In the genomic region with DNA sequence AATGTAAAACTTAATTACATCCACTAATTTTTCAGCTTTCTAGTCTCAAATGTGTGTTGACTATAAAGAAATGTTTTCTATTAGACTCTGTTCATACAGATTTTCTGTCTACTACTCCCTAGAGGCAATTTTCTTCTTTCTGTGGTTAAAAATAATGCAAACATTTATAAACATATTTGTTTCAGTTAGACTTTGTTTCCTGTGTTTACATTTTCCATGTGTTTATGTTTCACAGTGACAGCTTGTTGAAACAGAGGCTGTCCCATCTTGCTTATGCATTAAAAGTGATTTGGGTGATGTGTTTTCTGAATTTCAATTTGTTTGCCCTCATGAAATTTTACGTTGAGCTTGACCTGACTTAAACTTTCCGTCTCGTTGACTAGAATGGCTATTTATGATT, we compare ENCODE assay signal across 43 mouse cellular contexts. TPM values are rescaled to one million over a fixed set of nuclear protein-coding genes. Genes with fewer than 3 reads are reported as not detected.
"Had no signal": no experiment of that assay in that cellular context is flagged by ENCODE, and none has a peak within 500 bp of the region (broad histone marks: within the 10 kb centered on the region; RNA-seq: fewer than 3 reads in every experiment).

No protein-coding gene starts in this region.

- H3K4me1 ChIP-seq: heart, embryonic 10.5 days; heart, embryonic 12.5 days; heart, embryonic 13.5 days; heart, embryonic 15.5 days; hindbrain, embryonic 10.5 days; hindbrain, embryonic 12.5 days; hindbrain, embryonic 13.5 days; hindbrain, embryonic 15.5 days; intestine, embryonic 15.5 days; kidney, embryonic 15.5 days had no signal

- H3K4me3 ChIP-seq: heart, adult 2 months; heart, embryonic 10.5 days; heart, embryonic 12.5 days; heart, embryonic 13.5 days; heart, embryonic 15.5 days; hindbrain, embryonic 10.5 days; hindbrain, embryonic 12.5 days; hindbrain, embryonic 13.5 days; hindbrain, embryonic 15.5 days; intestine, embryonic 15.5 days; kidney, embryonic 15.5 days; layer of hippocampus, adult 2 months had no signal

- H3K27me3 ChIP-seq: heart, embryonic 12.5 days; heart, embryonic 13.5 days; heart, embryonic 15.5 days; hindbrain, embryonic 12.5 days; hindbrain, embryonic 13.5 days; hindbrain, embryonic 15.5 days; intestine, embryonic 15.5 days; kidney, embryonic 15.5 days had no signal

- H3K9me3 ChIP-seq: heart, embryonic 10.5 days; heart, embryonic 12.5 days; heart, embryonic 13.5 days; heart, embryonic 15.5 days; hindbrain, embryonic 10.5 days; hindbrain, embryonic 12.5 days; hindbrain, embryonic 13.5 days; hindbrain, embryonic 15.5 days; intestine, embryonic 15.5 days; kidney, embryonic 15.5 days had no signal

- DNase-seq: heart, adult 2 months; heart, postnatal 10 days; heart, postnatal 14 days; heart, postnatal 36 days; heart, postnatal 4 days; kidney, adult 11 months; kidney, adult 18-20 months; kidney, adult 2 months; kidney, adult 8-10 months; kidney, adult 9 months; kidney, postnatal 10 days; kidney, postnatal 14 days; kidney, postnatal 25 days; kidney, postnatal 36 days; kidney, postnatal 4 days; layer of hippocampus, adult 9-11 months had no signal

- H3K9ac ChIP-seq: heart, embryonic 12.5 days; heart, embryonic 13.5 days; heart, embryonic 15.5 days; hindbrain, embryonic 12.5 days; hindbrain, embryonic 13.5 days; hindbrain, embryonic 14.5 days; hindbrain, embryonic 15.5 days; intestine, embryonic 15.5 days; kidney, embryonic 15.5 days had no signal

- ATAC-seq: hindbrain, embryonic 16.5 days; hindbrain, postnatal 0 days; inflammation-experienced regulatory T-cells, adult 6 months; intestine, embryonic 15.5 days; intestine, embryonic 16.5 days; intestine, postnatal 0 days had no signal

- H3K4me2 ChIP-seq: heart, embryonic 11.5 days; heart, embryonic 12.5 days; heart, embryonic 13.5 days; heart, embryonic 15.5 days; hindbrain, embryonic 12.5 days; hindbrain, embryonic 13.5 days; hindbrain, embryonic 14.5 days; hindbrain, embryonic 15.5 days; intestine, embryonic 15.5 days; kidney, embryonic 15.5 days had no signal

- H3K36me3 ChIP-seq: heart, embryonic 10.5 days; heart, embryonic 12.5 days; heart, embryonic 13.5 days; heart, embryonic 15.5 days; hindbrain, embryonic 10.5 days; hindbrain, embryonic 12.5 days; hindbrain, embryonic 13.5 days; hindbrain, embryonic 15.5 days; intestine, embryonic 15.5 days; kidney, embryonic 15.5 days had no signal

- H3K27ac ChIP-seq: heart, adult 2 months; heart, embryonic 10.5 days; heart, embryonic 13.5 days; heart, embryonic 15.5 days; hindbrain, embryonic 10.5 days; hindbrain, embryonic 12.5 days; hindbrain, embryonic 13.5 days; hindbrain, embryonic 14.5 days; hindbrain, embryonic 15.5 days; hindbrain, postnatal 0 days; kidney, embryonic 15.5 days; kidney, postnatal 0 days; layer of hippocampus, adult 2 months had no signal

RNA-seq across cellular contexts. Expression of a gene that starts 6.0 kb away (rescaled TPM):
- polyA plus RNA-seq: heart, adult 2 months; heart, embryonic 10.5 days; heart, embryonic 11.5 days; heart, embryonic 12.5 days; heart, embryonic 13.5 days; heart, embryonic 14.5 days; heart, embryonic 15.5 days; heart, embryonic 16.5 days; heart, postnatal 0 days; hindbrain, embryonic 10.5 days; hindbrain, embryonic 11.5 days; hindbrain, embryonic 12.5 days; hindbrain, embryonic 13.5 days; hindbrain, embryonic 14.5 days; hindbrain, embryonic 15.5 days; hindbrain, embryonic 16.5 days; hindbrain, postnatal 0 days; inflammation-experienced regulatory T-cells, adult 6 months; intestine, embryonic 14.5 days; intestine, embryonic 15.5 days; intestine, embryonic 16.5 days; intestine, postnatal 0 days; kidney, adult 2 months; kidney, embryonic 14.5 days; kidney, embryonic 15.5 days; kidney, embryonic 16.5 days; kidney, postnatal 0 days; large intestine, adult 2 months had no signal

RNA-seq across cellular contexts. Expression of a gene that starts 19.0 kb away (rescaled TPM):
- polyA plus RNA-seq: heart, adult 2 months; heart, embryonic 10.5 days; heart, embryonic 11.5 days; heart, embryonic 12.5 days; heart, embryonic 13.5 days; heart, embryonic 14.5 days; heart, embryonic 15.5 days; heart, embryonic 16.5 days; heart, postnatal 0 days; hindbrain, embryonic 10.5 days; hindbrain, embryonic 11.5 days; hindbrain, embryonic 12.5 days; hindbrain, embryonic 13.5 days; hindbrain, embryonic 14.5 days; hindbrain, embryonic 15.5 days; hindbrain, embryonic 16.5 days; hindbrain, postnatal 0 days; inflammation-experienced regulatory T-cells, adult 6 months; intestine, embryonic 14.5 days; intestine, embryonic 15.5 days; intestine, embryonic 16.5 days; intestine, postnatal 0 days; kidney, adult 2 months; kidney, embryonic 14.5 days; kidney, embryonic 15.5 days; kidney, embryonic 16.5 days; kidney, postnatal 0 days; large intestine, adult 2 months had no signal

RNA-seq across cellular contexts. Expression of a gene that starts 21.8 kb away (rescaled TPM):
- polyA plus RNA-seq: heart, adult 2 months; heart, embryonic 10.5 days; heart, embryonic 11.5 days; heart, embryonic 12.5 days; heart, embryonic 13.5 days; heart, embryonic 14.5 days; heart, embryonic 15.5 days; heart, embryonic 16.5 days; heart, postnatal 0 days; hindbrain, embryonic 10.5 days; hindbrain, embryonic 11.5 days; hindbrain, embryonic 12.5 days; hindbrain, embryonic 13.5 days; hindbrain, embryonic 14.5 days; hindbrain, embryonic 15.5 days; hindbrain, embryonic 16.5 days; hindbrain, postnatal 0 days; inflammation-experienced regulatory T-cells, adult 6 months; intestine, embryonic 14.5 days; intestine, embryonic 15.5 days; intestine, embryonic 16.5 days; intestine, postnatal 0 days; kidney, adult 2 months; kidney, embryonic 14.5 days; kidney, embryonic 15.5 days; kidney, embryonic 16.5 days; kidney, postnatal 0 days; large intestine, adult 2 months had no signal

RNA-seq across cellular contexts. Expression of a gene that starts 27.9 kb away (rescaled TPM):
- polyA plus RNA-seq: heart, adult 2 months; heart, embryonic 10.5 days; heart, embryonic 11.5 days; heart, embryonic 12.5 days; heart, embryonic 13.5 days; heart, embryonic 14.5 days; heart, embryonic 15.5 days; heart, embryonic 16.5 days; heart, postnatal 0 days; hindbrain, embryonic 10.5 days; hindbrain, embryonic 11.5 days; hindbrain, embryonic 12.5 days; hindbrain, embryonic 13.5 days; hindbrain, embryonic 14.5 days; hindbrain, embryonic 15.5 days; hindbrain, embryonic 16.5 days; hindbrain, postnatal 0 days; inflammation-experienced regulatory T-cells, adult 6 months; intestine, embryonic 14.5 days; intestine, embryonic 15.5 days; intestine, embryonic 16.5 days; intestine, postnatal 0 days; kidney, adult 2 months; kidney, embryonic 14.5 days; kidney, embryonic 15.5 days; kidney, embryonic 16.5 days; kidney, postnatal 0 days; large intestine, adult 2 months had no signal

RNA-seq across cellular contexts. Expression of a gene that starts 40.3 kb away (rescaled TPM):
- polyA plus RNA-seq: heart, adult 2 months; heart, embryonic 10.5 days; heart, embryonic 11.5 days; heart, embryonic 12.5 days; heart, embryonic 13.5 days; heart, embryonic 14.5 days; heart, embryonic 15.5 days; heart, embryonic 16.5 days; heart, postnatal 0 days; hindbrain, embryonic 10.5 days; hindbrain, embryonic 11.5 days; hindbrain, embryonic 12.5 days; hindbrain, embryonic 13.5 days; hindbrain, embryonic 14.5 days; hindbrain, embryonic 15.5 days; hindbrain, embryonic 16.5 days; hindbrain, postnatal 0 days; inflammation-experienced regulatory T-cells, adult 6 months; intestine, embryonic 14.5 days; intestine, embryonic 15.5 days; intestine, embryonic 16.5 days; intestine, postnatal 0 days; kidney, adult 2 months; kidney, embryonic 14.5 days; kidney, embryonic 15.5 days; kidney, embryonic 16.5 days; kidney, postnatal 0 days; large intestine, adult 2 months had no signal
